Mouse (Mus musculus) heart, adult 2 months (tissue): Measurements from ENCODE around the gene Rps6kb1. TPM values are rescaled to one million over a fixed set of nuclear protein-coding genes. Genes with fewer than 3 reads are reported as not detected.

Experiments used
- DNase-seq, 2 experiments: peaks; one replicate each; pipeline ENCODE4 v3.0.0; 2021
- H3K27ac ChIP-seq: fragments of 200-600 bp; 2 replicates; pipeline ENCODE4 v1.8.1; 2022
- H3K27me3 ChIP-seq: fragments of 200-500 bp; 2 replicates; pipeline ENCODE4 v1.6.1; 2012; ENCODE audit warnings: mild to moderate bottlenecking, low read length, inconsistent platforms, mixed read lengths; ENCODE audit not compliant: control insufficient read depth, insufficient read depth
- H3K36me3 ChIP-seq: fragments of 200-500 bp; 2 replicates; pipeline ENCODE4 v1.6.1; 2012; ENCODE audit warnings: low read length, inconsistent platforms; ENCODE audit not compliant: control insufficient read depth, insufficient read depth
- H3K4me1 ChIP-seq: fragments of 200-500 bp; 2 replicates; pipeline ENCODE4 v1.6.1; 2011; ENCODE audit warnings: low read length; ENCODE audit not compliant: control insufficient read depth, insufficient read depth
- H3K4me3 ChIP-seq: fragments of 200-600 bp; 2 replicates; pipeline ENCODE4 v1.8.1; 2022
- H3K79me2 ChIP-seq: fragments of 200-500 bp; replicated peaks from 2 replicates; pipeline ENCODE4 v1.6.1; 2012; ENCODE audit warnings: mild to moderate bottlenecking, inconsistent platforms, low read length, moderate library complexity, mixed read lengths; ENCODE audit not compliant: control insufficient read depth, insufficient read depth
- H3K9ac ChIP-seq: fragments of 200-500 bp; 2 replicates; pipeline ENCODE4 v1.6.1; 2012; ENCODE audit warnings: low read depth, mild to moderate bottlenecking, control low read depth, inconsistent platforms, low read length, mixed read lengths
- CTCF ChIP-seq: fragments of 200-600 bp; IDR thresholded peaks from 2 replicates; pipeline ENCODE4 v1.8.1; 2022; ENCODE audit warnings: antibody characterized with exemption, mild to moderate bottlenecking, moderate library complexity
- EP300 ChIP-seq: fragments of 200-500 bp; IDR thresholded peaks from 2 replicates; pipeline ENCODE4 v1.6.1; 2011; ENCODE audit warnings: low read depth, low read length, control low read depth; ENCODE audit not compliant: insufficient read depth
- POLR2A ChIP-seq: fragments of 200-500 bp; IDR thresholded peaks from 2 replicates; pipeline ENCODE4 v1.6.1; 2011; ENCODE audit warnings: mild to moderate bottlenecking, low read depth, low read length, control low read depth; ENCODE audit not compliant: insufficient read depth
- WGBS: fragments of 180-500 bp; shearing (Covaris S2); methylation state at CpG from one replicate; pipeline ENCODE4 v1.1.7; 2018; 5-methylcytosine and 5-hydroxymethylcytosine counted together
- intact Hi-C: fragments of 180-260 bp; cut with DNase I; formaldehyde crosslinking; loops from one replicate; pipeline ENCODE4 v1.15.1; 2025
- polyA plus RNA-seq: library from polyadenylated mRNA; depleted of rRNA; stranded (reverse); fragments of >200 nt; gene quantifications from 2 replicates; pipeline ENCODE4 v1.2.3, GENCODE M21; 2012
- total RNA-seq, 2 experiments: library from RNA; stranded (reverse); gene quantifications; 2 replicates each; pipeline ENCODE4 v1.2.3; 2021

Rps6kb1 gene
- total and polyA plus RNA-seq, 3 experiments = 6.4 to 22.4 (median 18.3) TPM

GRCm38 (mm10) chr11:86573646-86574231 is 29.1 kb upstream of the Rps6kb1 start:
- H3K27ac ChIP-seq = no peak overlapping the region
- H3K36me3 ChIP-seq = no peaks in the 10 kb centered on the region
- TF ChIP-seq CTCF (no peak), POLR2A (no peak), EP300 (no peak)
- no peak overlapping the region for H3K4me3 ChIP-seq
- no peak for DNase-seq
- H3K27me3 ChIP-seq = no peaks in the 10 kb centered on the region
- 71% methylated on average over 6 of the region's 6 CpGs for WGBS
- intact Hi-C loops = loop anchor here (5.0 kb wide), 1 partner anchor 439 kb away; no protein-coding TSS in a partner anchor
- H3K9ac ChIP-seq = no peak overlapping the region
- no peaks in the 10 kb centered on the region for H3K79me2 ChIP-seq
- peaks cover 11% of the 10 kb centered on the region for H3K4me1 ChIP-seq

- H3K4me1 ChIP-seq = peaks cover 8% of the 10 kb centered on the region
- H3K9ac ChIP-seq = no peak overlapping the region
- H3K36me3 ChIP-seq = no peaks in the 10 kb centered on the region
- no peak overlapping the region for H3K27ac ChIP-seq
- H3K79me2 ChIP-seq = no peaks in the 10 kb centered on the region
- no peaks in the 10 kb centered on the region for H3K27me3 ChIP-seq
- 64% methylated on average over 2 of the region's 2 CpGs for WGBS
- no peak overlapping the region for H3K4me3 ChIP-seq
- intact Hi-C loops = loop anchor here (5.0 kb wide), 1 partner anchor 440 kb away; no protein-coding TSS in a partner anchor
- no peak for DNase-seq
- no peak for TF ChIP-seq EP300
- peak; percentile 34; the same call in 1 of the 2 replicates for TF ChIP-seq CTCF
Observed at GRCm38 (mm10) chr11:86572623-86573022, 28.0 kb upstream of the Rps6kb1 start.

- Histone ChIP-seq H3K27ac (no peak overlapping the region), H3K79me2 (no peaks in the 10 kb centered on the region)
- 82% methylated on average over 4 of the region's 4 CpGs for WGBS
Observed at GRCm38 (mm10) chr11:86571871-86572270, 27.3 kb upstream of the Rps6kb1 start.

GRCm38 (mm10) chr11:86571047-86571855 is 26.6 kb upstream of the Rps6kb1 start:
- no peak overlapping the region for H3K27ac ChIP-seq

More at GRCm38 (mm10) chr11:86571871-86572270, 27.3 kb upstream of the Rps6kb1 start:
- Histone ChIP-seq H3K27me3 (no peaks in the 10 kb centered on the region), H3K9ac (no peak overlapping the region), H3K4me1 (peaks cover 2% of the 10 kb centered on the region), H3K4me3 (no peak overlapping the region), H3K36me3 (no peaks in the 10 kb centered on the region)
- DNase-seq = no peak
- intact Hi-C loops = loop anchor here (5.0 kb wide), 1 partner anchor 440 kb away; no protein-coding TSS in a partner anchor
- TF ChIP-seq CTCF (no peak), EP300 (no peak), POLR2A (no peak)

GRCm38 (mm10) chr11:86570261-86570746 is 25.7 kb upstream of the Rps6kb1 start:
- no peak overlapping the region for H3K4me3 ChIP-seq
- H3K79me2 ChIP-seq = no peaks in the 10 kb centered on the region
- intact Hi-C loops = loop anchor here (5.0 kb wide), 1 partner anchor 442 kb away; no protein-coding TSS in a partner anchor
- H3K9ac ChIP-seq = no peak overlapping the region
- no peaks in the 10 kb centered on the region for H3K27me3 ChIP-seq
- no peak overlapping the region for H3K27ac ChIP-seq
- DNase-seq = no peak
- TF ChIP-seq POLR2A (no peak), CTCF (no peak), EP300 (no peak)
- WGBS = 44% methylated on average over 9 of the region's 9 CpGs
- H3K4me1 ChIP-seq = peaks cover 2% of the 10 kb centered on the region
- no peaks in the 10 kb centered on the region for H3K36me3 ChIP-seq

More at GRCm38 (mm10) chr11:86571047-86571855, 26.6 kb upstream of the Rps6kb1 start:
- Histone ChIP-seq H3K36me3 (no peaks in the 10 kb centered on the region), H3K4me3 (no peak overlapping the region), H3K4me1 (peaks cover 2% of the 10 kb centered on the region), H3K9ac (no peak overlapping the region), H3K27me3 (no peaks in the 10 kb centered on the region), H3K79me2 (no peaks in the 10 kb centered on the region)
- TF ChIP-seq POLR2A = 0 out of 2 replicates have a peak, but pooled peaks have one; percentile 8
- TF ChIP-seq EP300 = no peak
- WGBS = 45% methylated on average over 15 of the region's 15 CpGs
- intact Hi-C loops = loop anchor here (5.0 kb wide), 1 partner anchor 441 kb away; no protein-coding TSS in a partner anchor
- peak in 1 of 2 experiments; percentile 23 for DNase-seq

GRCm38 (mm10) chr11:86568425-86568824 is 23.8 kb upstream of the Rps6kb1 start:
- TF ChIP-seq CTCF = peak; percentile 80
- TF ChIP-seq POLR2A = no peak
- TF ChIP-seq EP300 = no peak
- intact Hi-C loops = loop anchor here (1.0 to 5.0 kb wide), 2 partner anchors 54 to 87 kb away; no protein-coding TSS in a partner anchor
- WGBS = 51% methylated on average over 3 of the region's 3 CpGs
- H3K27ac ChIP-seq = no peak overlapping the region
- H3K4me3 ChIP-seq = no peak overlapping the region
- H3K27me3 ChIP-seq = no peaks in the 10 kb centered on the region
- no peaks in the 10 kb centered on the region for H3K79me2 ChIP-seq
- peaks cover 2% of the 10 kb centered on the region for H3K4me1 ChIP-seq
- no peaks in the 10 kb centered on the region for H3K36me3 ChIP-seq
- no peak for DNase-seq
- no peak overlapping the region for H3K9ac ChIP-seq
